Mouse (Mus musculus): ENCODE data around the gene Fos. TPM values are rescaled to one million over a fixed set of nuclear protein-coding genes. Genes with fewer than 3 reads are reported as not detected.

The Fos gene
- polyA plus RNA-seq, 1 experiment, result 37.8 TPM

DNA sequence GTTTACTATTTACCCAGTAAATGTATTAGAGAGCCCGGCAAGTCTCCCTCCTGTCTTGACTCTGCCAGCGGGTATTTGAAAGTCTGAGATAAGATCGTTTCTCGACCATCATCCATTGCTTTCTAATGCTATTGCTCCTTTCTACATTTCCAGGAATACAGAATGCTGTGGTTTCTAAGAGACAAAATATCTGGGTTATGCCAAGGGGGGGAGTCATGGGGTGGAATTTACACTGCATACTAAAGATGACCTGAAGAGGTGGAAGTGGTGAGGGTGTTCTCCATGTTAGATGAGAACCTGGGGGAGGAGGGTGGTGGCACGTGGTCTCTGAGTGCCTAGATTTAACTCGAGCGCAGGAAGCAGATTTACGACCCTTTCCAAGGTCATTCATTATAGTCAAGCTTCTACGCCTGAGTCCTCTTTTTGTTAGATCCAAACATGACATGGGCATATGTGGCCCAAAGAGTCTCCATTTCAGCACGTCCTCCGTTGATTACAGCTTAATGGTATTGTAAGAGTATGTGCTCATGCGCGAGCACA lies 16.7 kb upstream of the Fos start:
- TF ChIP-seq CTCF (IDR thresholded peaks at IDR 0.05; ENCODE audit: insufficient read depth, low read length) (no peak), POLR2A (IDR thresholded peaks at IDR 0.05; ENCODE audit: borderline replicate concordance, extremely low read depth, low read depth, low read length) (no peak)
- no peak for DNase-seq
- peaks cover 15% of the 10 kb centered on the region for H3K4me1 ChIP-seq (ENCODE audit: control insufficient read depth, insufficient read depth, low read length)
- 62% methylated on average over 13 of the region's 13 CpGs for WGBS
- H3K4me3 ChIP-seq (replicated peaks; ENCODE audit: extremely low read depth, low read depth, low read length), result no peak overlapping the region

DNA sequence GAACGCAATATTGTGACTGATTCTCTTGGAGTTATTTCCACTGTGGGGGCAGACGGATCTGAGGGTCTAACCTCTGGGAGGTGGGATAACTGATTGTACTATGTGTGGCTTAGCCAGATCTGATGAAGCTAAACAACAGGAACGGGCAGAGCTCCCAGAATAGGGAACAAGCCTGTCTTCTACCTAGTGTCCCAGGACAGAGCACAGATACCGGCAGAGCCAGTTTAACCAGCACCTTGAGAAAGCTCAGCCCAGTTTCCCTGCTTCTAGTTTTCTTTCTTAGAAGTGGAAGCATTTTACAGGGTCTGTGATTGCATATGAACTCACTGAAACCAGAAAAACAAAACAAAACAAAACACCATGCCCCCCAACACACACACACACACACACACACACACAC lies 13.9 kb upstream of the Fos start:
- DNase-seq, result no peak
- WGBS, result 67% methylated on average over 4 of the region's 4 CpGs
- TF ChIP-seq POLR2A (IDR thresholded peaks at IDR 0.05; ENCODE audit: borderline replicate concordance, extremely low read depth, low read depth, low read length) (no peak), CTCF (IDR thresholded peaks at IDR 0.05; ENCODE audit: insufficient read depth, low read length) (no peak)
- H3K4me3 ChIP-seq (replicated peaks; ENCODE audit: extremely low read depth, low read depth, low read length), result no peak overlapping the region
- H3K4me1 ChIP-seq (ENCODE audit: control insufficient read depth, insufficient read depth, low read length), result peaks cover 15% of the 10 kb centered on the region

DNA sequence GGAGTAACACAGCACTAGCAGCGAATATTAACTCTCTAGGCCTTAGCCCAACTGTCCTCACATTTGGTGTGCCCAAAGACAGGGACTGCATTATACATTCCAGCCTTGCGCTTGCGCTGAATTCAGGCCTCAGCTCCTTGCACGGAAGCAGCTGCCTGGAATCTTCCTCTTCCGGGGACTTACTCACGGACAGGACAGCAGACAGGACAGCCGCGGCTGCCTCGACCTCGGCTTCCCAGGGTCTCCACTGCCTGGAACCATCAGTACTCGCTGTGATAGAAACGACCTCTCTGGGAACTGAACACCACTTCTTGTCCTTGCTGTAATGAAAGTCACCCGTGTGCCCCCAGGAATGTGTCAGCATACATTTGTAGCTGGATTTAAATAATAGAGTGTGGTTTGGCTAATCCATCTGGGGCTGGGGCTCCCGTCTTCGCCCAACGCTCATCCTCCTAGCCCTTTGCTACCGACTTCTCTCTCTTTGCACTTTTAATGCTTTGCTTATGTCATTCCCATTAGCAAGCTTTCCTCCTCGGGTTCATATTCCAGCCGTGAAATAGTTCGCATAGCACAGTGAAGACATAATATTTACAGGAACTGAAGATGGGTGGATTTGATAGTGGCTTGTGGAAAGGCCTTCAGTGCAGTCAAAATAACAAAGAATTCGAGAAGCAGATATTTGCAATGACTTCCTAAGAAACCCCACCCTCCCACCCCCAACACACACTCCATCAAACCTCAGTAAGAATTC lies 11.6 kb upstream of the Fos start:
- H3K4me1 ChIP-seq (ENCODE audit: control insufficient read depth, insufficient read depth, low read length), result peaks cover 16% of the 10 kb centered on the region
- H3K4me3 ChIP-seq (replicated peaks; ENCODE audit: extremely low read depth, low read depth, low read length), result peak overlapping the region; percentile 11
- 27% methylated on average over 21 of the region's 21 CpGs for WGBS
- DNase-seq, result no peak
- TF ChIP-seq POLR2A (IDR thresholded peaks at IDR 0.05; ENCODE audit: borderline replicate concordance, extremely low read depth, low read depth, low read length) (peak; percentile 72; the same call in 1 of the 2 replicates), CTCF (IDR thresholded peaks at IDR 0.05; ENCODE audit: insufficient read depth, low read length) (no peak)

DNA sequence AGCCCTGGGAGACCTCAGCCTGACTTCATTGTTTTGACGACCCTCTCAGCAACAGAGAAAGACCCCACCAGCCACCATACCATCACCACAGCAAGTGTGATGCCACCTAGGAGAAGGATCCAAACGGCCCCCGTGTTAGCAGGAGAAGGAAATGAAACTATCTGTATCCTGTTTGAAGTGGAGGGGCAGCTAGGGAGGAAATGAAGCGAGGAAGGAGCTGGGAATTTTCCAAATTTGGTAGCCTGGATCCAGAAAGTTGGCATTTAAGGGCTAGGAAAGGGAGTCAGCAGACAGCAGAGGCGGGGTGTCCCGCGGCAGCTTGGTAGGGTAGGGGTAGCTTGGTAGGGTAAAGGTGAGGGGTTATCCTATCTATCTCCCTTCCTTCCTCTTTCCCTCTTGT lies 10.9 kb upstream of the Fos start:
- Histone ChIP-seq H3K4me1 (ENCODE audit: control insufficient read depth, insufficient read depth, low read length) (peaks cover 16% of the 10 kb centered on the region), H3K4me3 (replicated peaks; ENCODE audit: extremely low read depth, low read depth, low read length) (peak overlapping the region; percentile 4)
- 0 out of 2 replicates have a peak, but pooled peaks have one; percentile 25 for TF ChIP-seq POLR2A (IDR thresholded peaks at IDR 0.05; ENCODE audit: borderline replicate concordance, extremely low read depth, low read depth, low read length)
- no peak for TF ChIP-seq CTCF (IDR thresholded peaks at IDR 0.05; ENCODE audit: insufficient read depth, low read length)
- DNase-seq, result no peak
- WGBS, result 15% methylated on average over 7 of the region's 7 CpGs

DNA sequence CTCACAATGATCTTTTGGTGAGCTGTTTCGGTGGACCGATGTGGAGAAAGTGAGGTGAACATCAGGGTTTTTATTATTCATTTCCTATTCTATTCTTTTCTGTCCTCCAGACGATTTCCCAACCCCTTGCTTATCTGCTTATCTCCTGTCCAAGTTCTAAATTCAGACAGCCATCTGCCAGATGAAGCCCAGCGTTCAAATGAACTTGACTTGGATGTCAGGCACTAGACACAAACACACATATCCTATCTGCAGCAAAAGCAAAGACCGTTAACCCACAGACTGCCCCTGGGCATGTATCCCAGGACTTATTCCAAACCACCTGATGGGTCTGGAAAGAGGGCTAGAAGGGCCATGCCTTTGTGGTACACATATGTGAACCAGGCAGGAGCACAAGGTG lies 9.3 kb upstream of the Fos start:
- H3K4me1 ChIP-seq (ENCODE audit: control insufficient read depth, insufficient read depth, low read length), result peaks cover 16% of the 10 kb centered on the region
- 44% methylated on average over 5 of the region's 5 CpGs for WGBS
- H3K4me3 ChIP-seq (replicated peaks; ENCODE audit: extremely low read depth, low read depth, low read length), result no peak overlapping the region
- no peak for TF ChIP-seq CTCF (IDR thresholded peaks at IDR 0.05; ENCODE audit: insufficient read depth, low read length)
- no peak for TF ChIP-seq POLR2A (IDR thresholded peaks at IDR 0.05; ENCODE audit: borderline replicate concordance, extremely low read depth, low read depth, low read length)
- no peak for DNase-seq

GRCm38 (mm10) chr12:85464902-85465301 lies 8.8 kb upstream of the Fos start:
- TF ChIP-seq CTCF (IDR thresholded peaks at IDR 0.05; ENCODE audit: insufficient read depth, low read length) (no peak), POLR2A (IDR thresholded peaks at IDR 0.05; ENCODE audit: borderline replicate concordance, extremely low read depth, low read depth, low read length) (no peak)
- no peak overlapping the region for H3K4me3 ChIP-seq (replicated peaks; ENCODE audit: extremely low read depth, low read depth, low read length)
- peaks cover 16% of the 10 kb centered on the region for H3K4me1 ChIP-seq (ENCODE audit: control insufficient read depth, insufficient read depth, low read length)
- DNase-seq, result no peak
- WGBS, result 20% methylated on average over 3 of the region's 3 CpGs

DNA sequence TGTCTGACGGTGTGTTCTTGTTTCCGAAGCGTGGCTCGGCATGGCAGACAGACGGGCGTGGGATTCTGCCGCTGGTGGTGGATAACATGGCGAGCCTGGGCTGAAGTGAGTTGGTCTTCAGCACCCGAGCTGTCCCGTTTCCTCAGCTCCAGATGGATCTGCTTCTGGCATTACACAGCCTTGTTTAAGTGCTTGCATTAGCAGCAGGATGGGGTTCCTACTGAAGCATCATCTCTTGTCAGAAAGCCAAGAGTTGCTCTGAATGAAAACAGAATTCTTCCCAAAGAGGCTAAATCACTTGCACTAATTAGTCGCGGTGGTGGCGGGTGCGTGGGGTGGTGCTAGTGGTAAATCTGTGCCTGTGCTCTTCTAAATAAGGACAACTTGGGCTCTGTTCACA lies 5.8 kb upstream of the Fos start:
- Histone ChIP-seq H3K4me3 (replicated peaks; ENCODE audit: extremely low read depth, low read depth, low read length) (no peak overlapping the region), H3K4me1 (ENCODE audit: control insufficient read depth, insufficient read depth, low read length) (peaks cover 9% of the 10 kb centered on the region)
- WGBS, result 79% methylated on average over 14 of the region's 14 CpGs
- no peak for DNase-seq
- no peak for TF ChIP-seq CTCF (IDR thresholded peaks at IDR 0.05; ENCODE audit: insufficient read depth, low read length)
- TF ChIP-seq POLR2A (IDR thresholded peaks at IDR 0.05; ENCODE audit: borderline replicate concordance, extremely low read depth, low read depth, low read length), result no peak

DNA sequence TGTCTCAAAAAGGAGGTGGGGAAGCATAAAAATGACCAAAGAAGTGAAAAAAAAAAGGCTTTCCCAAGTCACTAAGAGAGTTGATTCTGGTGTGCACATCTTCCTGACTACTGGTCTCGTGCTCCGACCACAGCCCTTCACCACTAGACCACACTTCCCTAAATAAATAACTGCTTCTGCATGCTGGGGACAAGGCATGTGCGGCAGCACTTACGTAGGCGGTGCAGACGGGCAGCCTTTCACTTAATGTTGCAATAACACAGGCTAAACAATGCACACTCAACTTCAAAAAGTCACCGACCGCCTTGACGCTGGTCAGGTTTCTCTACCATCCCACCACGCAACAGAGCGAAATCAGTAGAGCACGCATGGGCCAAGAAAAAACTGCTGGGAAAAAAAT lies 5.0 kb upstream of the Fos start:
- TF ChIP-seq POLR2A (IDR thresholded peaks at IDR 0.05; ENCODE audit: borderline replicate concordance, extremely low read depth, low read depth, low read length) (no peak), CTCF (IDR thresholded peaks at IDR 0.05; ENCODE audit: insufficient read depth, low read length) (no peak)
- no peak for DNase-seq
- 50% methylated on average over 12 of the region's 12 CpGs for WGBS

DNA sequence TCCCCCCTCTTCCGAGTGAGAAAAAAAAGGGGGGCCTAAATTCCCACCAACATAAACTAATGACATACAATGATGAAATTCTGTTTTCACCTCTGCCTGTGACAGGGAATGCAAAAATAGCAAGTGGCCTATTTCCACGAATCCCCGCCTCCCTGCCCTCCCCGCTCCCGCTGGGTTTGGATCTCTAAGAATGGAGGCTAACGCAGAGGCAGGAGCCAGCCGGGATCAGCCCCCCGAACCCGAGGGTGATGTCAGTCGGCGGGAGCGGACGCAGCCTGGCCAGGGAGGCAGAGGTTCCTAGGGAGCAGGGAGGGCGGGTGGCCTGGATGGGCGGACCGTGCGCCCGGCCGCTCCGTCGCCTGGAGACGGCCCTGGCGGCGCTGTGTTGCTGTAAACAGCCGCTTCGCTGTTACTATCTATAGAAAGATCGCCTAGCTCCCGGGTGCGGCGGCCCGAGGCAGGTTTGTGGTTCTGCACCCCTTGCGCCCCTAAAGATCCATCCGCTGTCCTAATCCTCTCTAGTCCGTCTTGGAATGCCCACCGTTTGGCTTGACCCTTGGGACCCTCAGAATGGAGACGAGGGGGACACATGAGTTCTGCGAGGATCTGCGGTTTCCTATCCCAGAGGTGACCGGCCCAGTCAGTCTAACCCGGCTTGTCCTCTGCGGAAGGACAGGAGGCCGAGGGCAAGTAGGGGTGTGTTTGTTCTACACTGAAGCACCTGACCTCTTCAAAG lies 1.6 kb upstream of the Fos start:
- under 1% methylated on average over 42 of the region's 42 CpGs for WGBS
- H3K4me3 ChIP-seq (replicated peaks; ENCODE audit: extremely low read depth, low read depth, low read length), result peak overlapping the region; percentile 64
- no peak for TF ChIP-seq CTCF (IDR thresholded peaks at IDR 0.05; ENCODE audit: insufficient read depth, low read length)
- TF ChIP-seq POLR2A (IDR thresholded peaks at IDR 0.05; ENCODE audit: borderline replicate concordance, extremely low read depth, low read depth, low read length), result peak; percentile 61; the same call in 1 of the 2 replicates
- peak; percentile 87 for DNase-seq
- peaks cover 3% of the 10 kb centered on the region; the same call in 1 of the 2 replicates for H3K4me1 ChIP-seq (ENCODE audit: control insufficient read depth, insufficient read depth, low read length)

More for the DNA sequence above, 5.0 kb upstream of the Fos start:
- Histone ChIP-seq H3K4me3 (replicated peaks; ENCODE audit: extremely low read depth, low read depth, low read length) (no peak overlapping the region), H3K4me1 (ENCODE audit: control insufficient read depth, insufficient read depth, low read length) (peaks cover 9% of the 10 kb centered on the region)
